Mouse (Mus musculus) limb, embryonic 12.5 days (tissue): ENCODE results near the gene Ints12. TPM values are rescaled to one million over a fixed set of nuclear protein-coding genes. Genes with fewer than 3 reads are reported as not detected.

Experiments
- ATAC-seq: fragments of 200-750 bp; cut with Nextera tagmentation; 2 replicates; pipeline ENCODE4 v1.8.0; 2017; ENCODE audit warnings: low read depth, moderate TSS enrichment; ENCODE audit not compliant: insufficient number of reproducible peaks, insufficient read depth, low FRiP score, low TSS enrichment
- H3K27ac ChIP-seq: fragments of 300-500 bp; sonication (generic); 2 replicates; pipeline ENCODE4 v1.5.1; 2016; ENCODE audit warnings: mild to moderate bottlenecking, moderate library complexity
- H3K27me3 ChIP-seq: fragments of 300-500 bp; sonication (generic); 2 replicates; pipeline ENCODE4 v1.6.1; 2016; ENCODE audit warnings: mild to moderate bottlenecking, moderate library complexity
- H3K36me3 ChIP-seq: fragments of 300-500 bp; sonication (generic); 2 replicates; pipeline ENCODE4 v1.6.1; 2016; ENCODE audit warnings: mild to moderate bottlenecking, moderate library complexity
- H3K4me1 ChIP-seq: fragments of 300-500 bp; sonication (generic); replicated peaks from 2 replicates; pipeline ENCODE4 v1.6.1; 2016
- H3K4me2 ChIP-seq: fragments of 300-500 bp; sonication (generic); 2 replicates; pipeline ENCODE4 v1.6.1; 2016; ENCODE audit warnings: mild to moderate bottlenecking, moderate library complexity
- H3K4me3 ChIP-seq: fragments of 300-500 bp; sonication (generic); replicated peaks from 2 replicates; pipeline ENCODE4 v1.5.1; 2016; ENCODE audit warnings: mild to moderate bottlenecking
- H3K9ac ChIP-seq: fragments of 300-500 bp; sonication (generic); replicated peaks from 2 replicates; pipeline ENCODE4 v1.6.1; 2016; ENCODE audit warnings: mild to moderate bottlenecking, moderate library complexity
- H3K9me3 ChIP-seq: fragments of 300-500 bp; sonication (generic); 2 replicates; pipeline ENCODE4 v1.6.1; 2016; ENCODE audit warnings: mild to moderate bottlenecking, moderate library complexity
- WGBS: fragments of 180-500 bp; shearing (Covaris S2); methylation state at CpG from one replicate; pipeline ENCODE4 v1.1.7; 2016; 5-methylcytosine and 5-hydroxymethylcytosine counted together
- polyA plus RNA-seq: library from polyadenylated mRNA; unstranded; fragments of >200 nt; fragmentation: Nextera tagmentation; extraction: Ambion mirVana; gene quantifications from 2 replicates; pipeline ENCODE4 v1.2.1, GENCODE M21; 2016

The Ints12 gene
- polyA plus RNA-seq, 1 experiment from 2014 or later: 24.0 TPM

- Histone ChIP-seq H3K27me3 (no peaks in the 10 kb centered on the region), H3K36me3 (peaks cover 50% of the 10 kb centered on the region), H3K27ac (no peak overlapping the region), H3K4me3 (no peak overlapping the region), H3K4me1 (peaks cover 4% of the 10 kb centered on the region; the same call in 1 of the 2 replicates), H3K9ac (no peak overlapping the region), H3K4me2 (no peak overlapping the region), H3K9me3 (no peaks in the 10 kb centered on the region)
- 94% methylated on average over 4 of the region's 4 CpGs for whole genome bisulfite sequencing
- ATAC-seq: no peak
These were observed 6.7 kb downstream of the Ints12 start for GRCm38 (mm10) chr3:133098336-133098735.

DNA sequence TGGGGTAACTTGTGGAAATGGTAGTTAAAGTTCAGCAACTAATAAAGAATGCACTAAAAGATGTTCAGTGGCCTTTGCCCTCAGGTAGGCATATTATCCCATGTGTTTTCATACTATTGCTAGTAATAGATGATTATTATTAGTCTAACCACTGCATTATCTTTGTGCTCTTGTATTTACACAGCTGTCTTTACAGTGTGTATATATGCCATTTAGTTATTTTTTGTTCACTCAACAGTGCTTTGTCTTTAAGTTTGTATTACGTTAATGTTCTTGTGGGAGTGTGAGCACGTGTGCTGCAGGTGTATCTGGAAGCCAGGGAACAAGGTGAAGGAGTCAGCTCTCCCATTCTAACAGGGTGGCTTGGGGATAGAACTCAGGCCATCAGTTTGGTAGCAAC is 7.3 kb downstream of the Ints12 start:
- no peaks in the 10 kb centered on the region; the same call in 1 of the 2 replicates for H3K4me1 ChIP-seq
- H3K4me3 ChIP-seq: no peak overlapping the region
- H3K9me3 ChIP-seq: no peaks in the 10 kb centered on the region
- H3K27ac ChIP-seq: no peak overlapping the region
- H3K36me3 ChIP-seq: peaks cover 55% of the 10 kb centered on the region
- H3K4me2 ChIP-seq: no peak overlapping the region
- WGBS: 96% methylated on average over 2 of the region's 2 CpGs
- no peak overlapping the region for H3K9ac ChIP-seq
- ATAC-seq: no peak
- no peaks in the 10 kb centered on the region for H3K27me3 ChIP-seq

DNA sequence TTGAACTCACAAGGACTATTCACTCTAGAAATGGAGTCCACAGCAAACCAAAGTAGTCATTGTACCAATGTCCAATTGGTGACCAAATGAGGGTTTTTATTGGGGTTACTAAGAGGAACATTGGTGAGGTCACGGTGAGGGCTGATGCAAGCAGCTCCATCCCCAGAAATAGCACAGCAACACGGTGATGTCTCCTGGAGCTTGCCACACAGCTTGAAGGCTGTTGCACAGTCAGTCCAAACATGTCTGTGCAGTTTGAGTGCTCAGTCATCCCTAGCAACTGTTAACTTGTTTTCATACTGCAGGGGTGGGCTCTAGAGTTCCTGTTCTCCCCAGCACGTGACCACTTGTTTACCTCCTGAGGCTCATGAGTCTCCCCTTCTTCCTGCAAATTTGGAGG is 12.1 kb downstream of the Ints12 start:
- 85% methylated on average over 3 of the region's 3 CpGs for WGBS
- H3K9me3 ChIP-seq: no peaks in the 10 kb centered on the region
- no peak overlapping the region for H3K27ac ChIP-seq
- H3K36me3 ChIP-seq: peaks cover 78% of the 10 kb centered on the region
- H3K27me3 ChIP-seq: no peaks in the 10 kb centered on the region
- no peaks in the 10 kb centered on the region for H3K4me1 ChIP-seq
- no peak for ATAC-seq
- H3K4me3 ChIP-seq: no peak overlapping the region
- no peak overlapping the region for H3K9ac ChIP-seq
- H3K4me2 ChIP-seq: no peak overlapping the region

GRCm38 (mm10) chr3:133104436-133104835 is 12.8 kb downstream of the Ints12 start:
- Histone ChIP-seq H3K4me1 (no peaks in the 10 kb centered on the region), H3K9ac (no peak overlapping the region), H3K4me3 (no peak overlapping the region), H3K36me3 (peaks cover 79% of the 10 kb centered on the region), H3K4me2 (no peak overlapping the region), H3K27me3 (no peaks in the 10 kb centered on the region), H3K27ac (no peak overlapping the region), H3K9me3 (no peaks in the 10 kb centered on the region)
- no peak for ATAC-seq
- 93% methylated on average over 3 of the region's 3 CpGs for WGBS

DNA sequence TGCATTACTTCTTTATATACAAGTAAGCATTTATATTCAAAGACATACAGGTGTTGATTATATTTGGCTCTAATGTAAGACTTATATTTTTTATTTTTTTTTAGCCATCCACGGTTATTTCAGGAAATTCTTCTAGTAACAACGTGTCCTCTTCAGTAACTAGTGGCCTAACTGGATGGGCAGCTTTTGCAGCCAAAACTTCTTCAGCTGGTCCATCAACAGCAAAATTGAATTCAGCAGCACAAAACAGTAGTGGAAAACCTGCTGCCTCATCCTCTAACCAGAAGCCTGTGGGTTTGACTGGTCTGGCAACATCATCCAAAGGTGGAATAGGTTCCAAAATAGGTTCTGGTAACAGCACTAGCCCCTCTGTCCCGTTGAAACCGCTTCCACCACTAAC is 17.1 kb downstream of the Ints12 start:
- Histone ChIP-seq H3K36me3 (peaks cover 56% of the 10 kb centered on the region), H3K27me3 (no peaks in the 10 kb centered on the region), H3K27ac (no peak overlapping the region), H3K9me3 (no peaks in the 10 kb centered on the region), H3K4me1 (no peaks in the 10 kb centered on the region), H3K4me2 (no peak overlapping the region), H3K4me3 (no peak overlapping the region), H3K9ac (no peak overlapping the region)
- WGBS: 92% methylated on average over 4 of the region's 4 CpGs
- ATAC-seq: no peak

DNA sequence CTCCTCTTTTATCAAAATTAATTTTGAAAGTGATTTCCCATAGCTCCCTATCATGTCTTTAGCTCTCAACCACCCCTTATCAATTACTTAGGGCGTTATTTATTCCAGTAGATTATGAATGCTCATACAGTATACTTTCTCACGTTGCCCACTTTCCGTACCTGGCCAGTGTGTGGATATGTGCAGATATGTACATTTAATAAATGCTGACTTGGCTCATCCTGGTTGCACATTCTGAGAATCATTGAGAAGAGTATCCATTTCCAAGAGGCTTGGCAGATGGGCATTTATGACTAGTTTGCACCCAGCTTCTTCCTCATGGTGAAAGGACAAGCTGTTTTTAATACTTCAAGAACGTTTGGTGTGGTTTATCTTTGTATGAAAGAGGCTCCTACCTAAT is 18.2 kb downstream of the Ints12 start:
- H3K4me2 ChIP-seq: no peak overlapping the region
- H3K36me3 ChIP-seq: peaks cover 47% of the 10 kb centered on the region

GRCm38 (mm10) chr3:133111741-133112140 is 20.1 kb downstream of the Ints12 start:
- Histone ChIP-seq H3K9ac (no peak overlapping the region), H3K27me3 (no peaks in the 10 kb centered on the region), H3K4me1 (no peaks in the 10 kb centered on the region), H3K9me3 (no peaks in the 10 kb centered on the region), H3K4me3 (no peak overlapping the region), H3K36me3 (peaks cover 33% of the 10 kb centered on the region), H3K27ac (no peak overlapping the region), H3K4me2 (no peak overlapping the region)
- 36% methylated on average over 2 of the region's 2 CpGs for WGBS
- no peak for ATAC-seq

More for the DNA sequence above, 18.2 kb downstream of the Ints12 start:
- H3K9ac ChIP-seq: no peak overlapping the region
- no peaks in the 10 kb centered on the region for H3K27me3 ChIP-seq
- H3K27ac ChIP-seq: no peak overlapping the region
- ATAC-seq: no peak
- H3K4me3 ChIP-seq: no peak overlapping the region
- no peaks in the 10 kb centered on the region for H3K4me1 ChIP-seq
- 92% methylated on average over 4 of the region's 4 CpGs for WGBS
- no peaks in the 10 kb centered on the region for H3K9me3 ChIP-seq

DNA sequence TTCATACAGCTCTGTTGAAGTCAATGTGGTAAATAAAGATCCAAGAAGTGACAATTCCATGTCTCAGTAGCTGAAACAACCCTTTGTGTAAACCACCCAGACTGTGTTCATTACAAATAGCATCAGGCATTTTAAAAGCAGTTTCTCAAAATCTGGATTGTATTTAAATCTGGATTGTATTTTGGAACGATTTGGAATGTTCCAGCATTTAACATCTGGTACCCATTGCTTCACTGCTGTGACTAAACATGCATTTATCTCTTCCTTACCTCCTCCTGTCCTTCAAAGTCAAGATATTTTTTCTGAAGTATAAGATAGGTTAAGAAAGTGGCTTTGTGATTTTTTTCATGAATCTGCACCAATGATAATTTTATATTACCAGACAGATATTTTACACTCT is 21.6 kb downstream of the Ints12 start:
- Histone ChIP-seq H3K27me3 (no peaks in the 10 kb centered on the region), H3K4me1 (no peaks in the 10 kb centered on the region), H3K9ac (no peak overlapping the region), H3K4me2 (no peak overlapping the region), H3K9me3 (no peaks in the 10 kb centered on the region), H3K36me3 (peaks cover 19% of the 10 kb centered on the region), H3K4me3 (no peak overlapping the region), H3K27ac (no peak overlapping the region)
- WGBS: 13% methylated on average over 1 of the region's 1 CpGs
- ATAC-seq: no peak

GRCm38 (mm10) chr3:133131372-133131771 is 39.7 kb downstream of the Ints12 start:
- Histone ChIP-seq H3K4me2 (no peak overlapping the region), H3K4me3 (no peak overlapping the region), H3K36me3 (no peaks in the 10 kb centered on the region), H3K9ac (no peak overlapping the region), H3K9me3 (no peaks in the 10 kb centered on the region), H3K4me1 (no peaks in the 10 kb centered on the region), H3K27me3 (no peaks in the 10 kb centered on the region), H3K27ac (no peak overlapping the region)
- 84% methylated on average over 5 of the region's 5 CpGs for WGBS
- no peak for ATAC-seq

DNA sequence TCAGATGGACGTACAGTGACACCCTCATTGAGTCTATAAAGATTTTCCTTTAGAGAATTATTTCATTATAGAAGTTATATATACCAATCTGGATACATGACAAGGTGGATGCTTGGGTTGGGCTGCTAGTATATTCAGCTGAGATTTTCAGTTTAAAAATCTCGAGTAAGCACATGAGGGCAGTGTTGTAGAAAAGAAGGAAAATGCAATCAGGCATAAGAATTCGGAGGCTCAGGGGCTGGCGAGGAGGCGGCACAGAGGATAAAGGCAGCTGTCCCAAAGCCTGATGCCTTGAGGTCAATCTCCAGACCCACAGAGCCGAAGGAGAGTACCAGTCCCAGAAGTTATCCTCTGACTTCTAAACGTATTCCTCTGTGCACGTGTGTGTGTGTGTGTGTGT is 41.0 kb downstream of the Ints12 start:
- 75% methylated on average over 8 of the region's 8 CpGs for WGBS

DNA sequence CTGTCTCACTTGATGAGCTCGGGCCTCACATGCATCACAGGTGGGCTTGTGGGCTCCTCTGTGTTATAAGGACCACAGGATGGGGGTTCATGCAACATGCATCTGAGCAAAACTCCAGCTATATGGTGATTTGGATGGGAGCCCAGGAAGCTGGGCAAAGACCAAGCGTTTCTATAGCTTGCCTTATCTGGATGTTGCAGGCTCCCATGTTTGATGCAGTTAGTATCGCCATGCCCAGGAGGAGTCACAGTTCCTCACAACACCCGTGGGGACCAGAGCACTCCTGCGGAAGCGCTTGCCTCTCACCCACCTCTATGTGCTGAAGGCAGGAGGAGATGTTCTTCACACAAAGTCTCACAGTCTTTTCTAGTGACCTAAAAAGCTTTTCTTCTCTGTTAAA is 50.2 kb downstream of the Ints12 start:
- Histone ChIP-seq H3K27ac (no peak overlapping the region), H3K36me3 (no peaks in the 10 kb centered on the region), H3K4me3 (no peak overlapping the region), H3K27me3 (no peaks in the 10 kb centered on the region), H3K9ac (no peak overlapping the region), H3K9me3 (no peaks in the 10 kb centered on the region), H3K4me2 (no peak overlapping the region), H3K4me1 (no peaks in the 10 kb centered on the region)
- no peak for ATAC-seq
- WGBS: 84% methylated on average over 6 of the region's 6 CpGs

More for the DNA sequence above, 41.0 kb downstream of the Ints12 start:
- H3K4me2 ChIP-seq: no peak overlapping the region
- H3K4me3 ChIP-seq: no peak overlapping the region
- no peaks in the 10 kb centered on the region for H3K27me3 ChIP-seq
- no peaks in the 10 kb centered on the region for H3K4me1 ChIP-seq
- no peak overlapping the region for H3K9ac ChIP-seq
- no peak for ATAC-seq
- no peaks in the 10 kb centered on the region for H3K36me3 ChIP-seq
- H3K9me3 ChIP-seq: no peaks in the 10 kb centered on the region
- no peak overlapping the region for H3K27ac ChIP-seq

- WGBS: 85% methylated on average over 6 of the region's 6 CpGs
- H3K36me3 ChIP-seq: no peaks in the 10 kb centered on the region
- no peak overlapping the region for H3K4me3 ChIP-seq
- H3K27me3 ChIP-seq: no peaks in the 10 kb centered on the region
- no peak overlapping the region for H3K9ac ChIP-seq
- ATAC-seq: no peak
- no peak overlapping the region for H3K4me2 ChIP-seq
- no peak overlapping the region for H3K27ac ChIP-seq
- no peaks in the 10 kb centered on the region for H3K4me1 ChIP-seq
- no peaks in the 10 kb centered on the region for H3K9me3 ChIP-seq
These were observed 53.0 kb downstream of the Ints12 start for GRCm38 (mm10) chr3:133144511-133145147.
